Mouse (Mus musculus) forebrain, embryonic 11.5 days (tissue): ENCODE data around the gene Aar2. TPM values are rescaled to one million over a fixed set of nuclear protein-coding genes. Genes with fewer than 3 reads are reported as not detected.

Experiments used
- ATAC-seq: fragments of 200-750 bp; cut with Nextera tagmentation; replicated peaks from 2 replicates; pipeline ENCODE4 v1.8.0; 2017; ENCODE audit warnings: moderate TSS enrichment; ENCODE audit not compliant: low FRiP score
- DNase-seq: peaks from one replicate; pipeline ENCODE4 v3.0.0-alpha.2; 2017; ENCODE audit warnings: low spot score
- H3K27ac ChIP-seq: fragments of 300-500 bp; sonication (generic); 2 replicates; pipeline ENCODE4 v1.5.1; 2014; ENCODE audit warnings: low read depth, low read length
- H3K27me3 ChIP-seq: fragments of 300-500 bp; sonication (generic); 2 replicates; pipeline ENCODE4 v1.6.1; 2014; ENCODE audit warnings: mild to moderate bottlenecking, low read length, mixed read lengths; ENCODE audit not compliant: control insufficient read depth, insufficient read depth
- H3K36me3 ChIP-seq: fragments of 300-500 bp; sonication (generic); 2 replicates; pipeline ENCODE4 v1.6.1; 2014; ENCODE audit warnings: mild to moderate bottlenecking, low read length, moderate library complexity, mixed read lengths; ENCODE audit not compliant: control insufficient read depth, insufficient read depth
- H3K4me1 ChIP-seq: fragments of 300-500 bp; sonication (generic); replicated peaks from 2 replicates; pipeline ENCODE4 v1.6.1; 2014; ENCODE audit warnings: low read length, mixed read lengths; ENCODE audit not compliant: control insufficient read depth, insufficient read depth
- H3K4me2 ChIP-seq: fragments of 300-500 bp; sonication (generic); 2 replicates; pipeline ENCODE4 v1.6.1; 2014; ENCODE audit warnings: low read depth, mild to moderate bottlenecking, low read length, moderate library complexity, mixed read lengths; ENCODE audit not compliant: severe bottlenecking
- H3K4me3 ChIP-seq: fragments of 300-500 bp; sonication (generic); 2 replicates; pipeline ENCODE4 v1.5.1; 2014; ENCODE audit warnings: low read depth, low read length
- H3K9ac ChIP-seq: fragments of 300-500 bp; sonication (generic); 2 replicates; pipeline ENCODE4 v1.6.1; 2014; ENCODE audit warnings: low read length
- H3K9me3 ChIP-seq: fragments of 300-500 bp; sonication (generic); 2 replicates; pipeline ENCODE4 v1.6.1; 2016; ENCODE audit warnings: low read length, mixed read lengths; ENCODE audit not compliant: control insufficient read depth
- WGBS: fragments of 180-500 bp; shearing (Covaris S2); extraction: QIAGEN DNeasy Blood & Tissue Kit; methylation state at CpG from one replicate; pipeline ENCODE4 v1.1.7; 2014; 5-methylcytosine and 5-hydroxymethylcytosine counted together
- polyA plus RNA-seq: library from polyadenylated mRNA; unstranded; fragments of >200 nt; fragmentation: Nextera tagmentation; extraction: Ambion mirVana; gene quantifications from 2 replicates; pipeline ENCODE4 v1.2.1, GENCODE M21; 2014

The Aar2 gene
- polyA plus RNA-seq, 1 experiment from 2014 or later = 45.9 TPM

DNA sequence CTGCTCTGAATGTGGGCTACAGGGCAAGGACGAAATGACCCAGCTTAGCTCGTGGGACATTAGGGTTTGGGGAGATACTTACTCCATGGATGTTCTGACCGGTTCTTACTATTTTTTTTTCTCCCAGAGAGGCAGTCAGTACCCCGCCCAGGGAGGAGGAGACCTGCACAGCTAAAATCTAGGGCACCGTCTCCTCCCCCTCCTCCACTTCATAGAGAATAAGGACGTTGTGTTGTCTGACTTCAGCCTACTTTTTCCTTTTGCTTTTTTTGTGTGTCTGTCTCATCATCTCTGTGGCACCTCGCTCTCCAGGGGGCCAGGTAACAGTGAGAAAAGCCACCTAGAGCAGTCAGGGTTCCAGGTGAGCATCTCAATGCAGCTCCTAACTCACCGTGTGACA is 5.0 kb upstream of the Aar2 start:
- no peak for DNase-seq
- Histone ChIP-seq H3K4me3 (no peak overlapping the region), H3K27me3 (no peaks in the 10 kb centered on the region), H3K27ac (no peak overlapping the region), H3K4me2 (no peak overlapping the region), H3K4me1 (no peaks in the 10 kb centered on the region), H3K36me3 (no peaks in the 10 kb centered on the region), H3K9me3 (no peaks in the 10 kb centered on the region), H3K9ac (no peak overlapping the region)
- WGBS = 77% methylated on average over 8 of the region's 8 CpGs
- no peak for ATAC-seq

- no peak overlapping the region for H3K27ac ChIP-seq
- WGBS = 77% methylated on average over 3 of the region's 3 CpGs
- ATAC-seq = no peak
- no peak overlapping the region for H3K4me2 ChIP-seq
- H3K4me3 ChIP-seq = no peak overlapping the region
- H3K27me3 ChIP-seq = no peaks in the 10 kb centered on the region
- no peaks in the 10 kb centered on the region for H3K36me3 ChIP-seq
- H3K9ac ChIP-seq = no peak overlapping the region
- H3K9me3 ChIP-seq = no peaks in the 10 kb centered on the region
- peaks cover 4% of the 10 kb centered on the region; the same call in 1 of the 2 replicates for H3K4me1 ChIP-seq
- no peak for DNase-seq
Observed at GRCm38 (mm10) chr2:156543804-156544203, 3.6 kb upstream of the Aar2 start.

GRCm38 (mm10) chr2:156552421-156552820 is 5.0 kb downstream of the Aar2 start:
- H3K36me3 ChIP-seq = 0 out of 2 replicates have a peak, but pooled peaks cover 4% of the 10 kb centered on the region
- DNase-seq (no peak), ATAC-seq (no peak)
- no peak overlapping the region for H3K4me3 ChIP-seq
- H3K9me3 ChIP-seq = no peaks in the 10 kb centered on the region
- H3K9ac ChIP-seq = no peak overlapping the region
- peaks cover 4% of the 10 kb centered on the region; the same call in 1 of the 2 replicates for H3K4me1 ChIP-seq
- H3K4me2 ChIP-seq = no peak overlapping the region
- H3K27ac ChIP-seq = no peak overlapping the region
- 91% methylated on average over 4 of the region's 4 CpGs for WGBS
- H3K27me3 ChIP-seq = no peaks in the 10 kb centered on the region

GRCm38 (mm10) chr2:156561808-156562207 is 14.4 kb downstream of the Aar2 start:
- no peaks in the 10 kb centered on the region for H3K9me3 ChIP-seq
- H3K27me3 ChIP-seq = no peaks in the 10 kb centered on the region
- WGBS = 93% methylated on average over 2 of the region's 2 CpGs
- no peaks in the 10 kb centered on the region for H3K4me1 ChIP-seq
- no peak overlapping the region for H3K27ac ChIP-seq
- ATAC-seq (no peak), DNase-seq (no peak)
- no peak overlapping the region for H3K9ac ChIP-seq
- no peak overlapping the region for H3K4me2 ChIP-seq
- H3K4me3 ChIP-seq = no peak overlapping the region
- peaks cover 2% of the 10 kb centered on the region; the same call in 1 of the 2 replicates for H3K36me3 ChIP-seq

- Histone ChIP-seq H3K27ac (no peak overlapping the region), H3K27me3 (no peaks in the 10 kb centered on the region), H3K4me1 (no peaks in the 10 kb centered on the region), H3K4me2 (no peak overlapping the region), H3K9me3 (no peaks in the 10 kb centered on the region), H3K4me3 (no peak overlapping the region), H3K9ac (no peak overlapping the region), H3K36me3 (peaks cover 3% of the 10 kb centered on the region; the same call in 1 of the 2 replicates)
- ATAC-seq = no peak
- no peak for DNase-seq
- 96% methylated on average over 5 of the region's 5 CpGs for WGBS
Observed at GRCm38 (mm10) chr2:156563557-156563956, 16.2 kb downstream of the Aar2 start.

DNA sequence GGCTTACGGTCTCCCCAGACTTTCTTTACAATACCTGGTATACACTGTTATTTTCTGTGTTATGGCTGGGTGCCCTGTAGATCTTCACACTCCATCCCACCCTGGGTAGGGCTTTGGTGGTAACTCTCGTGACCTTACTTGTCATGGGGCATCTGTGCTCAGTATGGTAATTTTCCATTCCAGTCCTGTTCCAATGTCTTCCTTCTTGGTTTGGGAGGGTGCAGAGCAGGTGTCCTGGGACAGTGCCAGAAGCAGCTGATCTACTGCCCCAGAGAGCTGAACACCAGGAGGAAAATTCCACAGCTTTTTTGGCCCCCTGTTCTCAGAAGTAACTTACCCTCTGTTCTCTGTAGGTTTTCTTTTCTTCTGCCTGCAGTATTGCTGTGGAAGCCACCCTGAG is 19.1 kb downstream of the Aar2 start:
- Histone ChIP-seq H3K4me1 (no peaks in the 10 kb centered on the region), H3K9ac (no peak overlapping the region), H3K4me3 (no peak overlapping the region), H3K27ac (no peak overlapping the region), H3K9me3 (no peaks in the 10 kb centered on the region), H3K4me2 (no peak overlapping the region), H3K27me3 (no peaks in the 10 kb centered on the region), H3K36me3 (peaks cover 3% of the 10 kb centered on the region; the same call in 1 of the 2 replicates)
- 92% methylated on average over 2 of the region's 2 CpGs for WGBS
- no peak for DNase-seq
- no peak for ATAC-seq

DNA sequence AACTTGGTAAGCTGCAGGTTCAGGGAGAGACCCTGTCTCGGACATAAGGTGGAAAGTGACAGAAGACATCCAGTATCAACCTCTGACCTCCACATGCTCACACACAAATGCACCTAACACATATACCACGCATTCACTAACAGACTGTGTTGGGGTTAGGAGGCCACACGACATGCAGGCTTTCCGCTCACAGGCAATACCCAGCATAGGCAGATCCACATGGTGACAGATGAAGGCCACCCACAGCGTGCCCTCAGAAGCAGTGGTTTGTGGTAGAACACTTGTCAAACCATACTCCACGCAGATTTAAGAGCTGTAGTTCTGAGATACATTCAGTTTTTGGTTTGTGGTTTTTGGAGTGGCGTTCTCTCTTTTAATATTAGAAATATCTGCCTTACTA is 21.3 kb downstream of the Aar2 start:
- peaks cover 3% of the 10 kb centered on the region; the same call in 1 of the 2 replicates for H3K36me3 ChIP-seq
- 87% methylated on average over 7 of the region's 7 CpGs for WGBS

GRCm38 (mm10) chr2:156569261-156569660 is 21.9 kb downstream of the Aar2 start:
- Histone ChIP-seq H3K36me3 (peaks cover 3% of the 10 kb centered on the region; the same call in 1 of the 2 replicates), H3K27ac (no peak overlapping the region), H3K9me3 (no peaks in the 10 kb centered on the region), H3K27me3 (no peaks in the 10 kb centered on the region), H3K9ac (no peak overlapping the region), H3K4me2 (no peak overlapping the region), H3K4me1 (no peaks in the 10 kb centered on the region), H3K4me3 (no peak overlapping the region)
- 92% methylated on average over 3 of the region's 3 CpGs for WGBS
- DNase-seq (no peak), ATAC-seq (no peak)

More for the DNA sequence above, 21.3 kb downstream of the Aar2 start:
- no peak overlapping the region for H3K4me2 ChIP-seq
- no peaks in the 10 kb centered on the region for H3K9me3 ChIP-seq
- no peaks in the 10 kb centered on the region for H3K27me3 ChIP-seq
- H3K4me3 ChIP-seq = no peak overlapping the region
- no peak overlapping the region for H3K9ac ChIP-seq
- ATAC-seq (no peak), DNase-seq (no peak)
- H3K4me1 ChIP-seq = no peaks in the 10 kb centered on the region
- no peak overlapping the region for H3K27ac ChIP-seq

- DNase-seq (no peak), ATAC-seq (no peak)
- Histone ChIP-seq H3K4me1 (no peaks in the 10 kb centered on the region), H3K4me2 (no peak overlapping the region), H3K27ac (no peak overlapping the region), H3K4me3 (no peak overlapping the region), H3K9me3 (no peaks in the 10 kb centered on the region), H3K27me3 (no peaks in the 10 kb centered on the region), H3K36me3 (peaks cover 3% of the 10 kb centered on the region; the same call in 1 of the 2 replicates), H3K9ac (no peak overlapping the region)
- 84% methylated on average over 6 of the region's 6 CpGs for WGBS
Observed at GRCm38 (mm10) chr2:156571521-156571920, 24.1 kb downstream of the Aar2 start.
